Mouse (Mus musculus): ENCODE measurements at regions not wholly inside any gene's neighbourhood (a gene's known extent, or its start where the extent isn't known, plus 50 kb on each side); places are given as distances from the start of the nearest gene placed in this dataset.
A peak's percentile ranks its signal among the peaks of the same experiment; 100 is the strongest.

- H3K27me3 ChIP-seq (ENCODE audit: control insufficient read depth, insufficient read depth, low read length) = no peaks in the 10 kb centered on the region
- 82% methylated on average over 4 of the region's 4 CpGs for WGBS
- no peak overlapping the region for H3K9ac ChIP-seq (ENCODE audit: low read length)
- no peak overlapping the region; the same call in 1 of the 2 replicates for H3K27ac ChIP-seq (ENCODE audit: low read length)
- no peaks in the 10 kb centered on the region for H3K36me3 ChIP-seq (ENCODE audit: control insufficient read depth, insufficient read depth)
- peaks cover 20% of the 10 kb centered on the region for H3K4me1 ChIP-seq (ENCODE audit: control insufficient read depth, insufficient read depth, low read length)
- H3K4me3 ChIP-seq (ENCODE audit: low read length) = no peak overlapping the region
- ATAC-seq (replicated peaks; ENCODE audit: extremely low read depth, insufficient read depth, low FRiP score) = no peak
- H3K4me2 ChIP-seq (ENCODE audit: low read depth, low read length) = no peak overlapping the region
- H3K9me3 ChIP-seq (replicated peaks; ENCODE audit: control insufficient read depth, low read length) = no peaks in the 10 kb centered on the region
These were observed 166.9 kb downstream of the Zfp36l1 start for GRCm38 (mm10) chr12:79945899-79946298.

- Histone ChIP-seq H3K36me3 (ENCODE audit: control insufficient read depth, insufficient read depth) (no peaks in the 10 kb centered on the region), H3K9ac (ENCODE audit: low read length) (peak overlapping the region; percentile 20), H3K9me3 (replicated peaks; ENCODE audit: control insufficient read depth, low read length) (no peaks in the 10 kb centered on the region), H3K27ac (ENCODE audit: low read length) (peak overlapping the region; percentile 68), H3K4me1 (ENCODE audit: control insufficient read depth, insufficient read depth, low read length) (peaks cover 20% of the 10 kb centered on the region), H3K27me3 (ENCODE audit: control insufficient read depth, insufficient read depth, low read length) (no peaks in the 10 kb centered on the region), H3K4me3 (ENCODE audit: low read length) (no peak overlapping the region), H3K4me2 (ENCODE audit: low read depth, low read length) (no peak overlapping the region)
- 31% methylated on average over 6 of the region's 6 CpGs for WGBS
- ATAC-seq (replicated peaks; ENCODE audit: extremely low read depth, insufficient read depth, low FRiP score) = peak; percentile 70
These were observed 167.9 kb downstream of the Zfp36l1 start for GRCm38 (mm10) chr12:79944714-79945493.

- Histone ChIP-seq H3K4me1 (ENCODE audit: control insufficient read depth, insufficient read depth, low read length) (peaks cover 20% of the 10 kb centered on the region), H3K36me3 (ENCODE audit: control insufficient read depth, insufficient read depth) (no peaks in the 10 kb centered on the region), H3K4me3 (ENCODE audit: low read length) (no peak overlapping the region), H3K9me3 (replicated peaks; ENCODE audit: control insufficient read depth, low read length) (no peaks in the 10 kb centered on the region), H3K9ac (ENCODE audit: low read length) (no peak overlapping the region), H3K27ac (ENCODE audit: low read length) (peak overlapping the region; percentile 68), H3K4me2 (ENCODE audit: low read depth, low read length) (no peak overlapping the region), H3K27me3 (ENCODE audit: control insufficient read depth, insufficient read depth, low read length) (no peaks in the 10 kb centered on the region)
- no peak for ATAC-seq (replicated peaks; ENCODE audit: extremely low read depth, insufficient read depth, low FRiP score)
- WGBS = 77% methylated on average over 10 of the region's 10 CpGs
These were observed 168.7 kb downstream of the Zfp36l1 start for GRCm38 (mm10) chr12:79944090-79944489.

GRCm38 (mm10) chr12:79942563-79943131, 170.2 kb downstream of the Zfp36l1 start:
- H3K27ac ChIP-seq (ENCODE audit: low read length) = peak overlapping the region; percentile 45

GRCm38 (mm10) chr12:79941828-79942227, 171.0 kb downstream of the Zfp36l1 start:
- H3K4me3 ChIP-seq (ENCODE audit: low read length) = no peak overlapping the region
- H3K4me2 ChIP-seq (ENCODE audit: low read depth, low read length) = no peak overlapping the region
- no peaks in the 10 kb centered on the region for H3K36me3 ChIP-seq (ENCODE audit: control insufficient read depth, insufficient read depth)
- no peaks in the 10 kb centered on the region for H3K9me3 ChIP-seq (replicated peaks; ENCODE audit: control insufficient read depth, low read length)
- peaks cover 21% of the 10 kb centered on the region for H3K4me1 ChIP-seq (ENCODE audit: control insufficient read depth, insufficient read depth, low read length)
- no peaks in the 10 kb centered on the region for H3K27me3 ChIP-seq (ENCODE audit: control insufficient read depth, insufficient read depth, low read length)
- 49% methylated on average over 3 of the region's 3 CpGs for WGBS
- no peak for ATAC-seq (replicated peaks; ENCODE audit: extremely low read depth, insufficient read depth, low FRiP score)
- no peak overlapping the region for H3K27ac ChIP-seq (ENCODE audit: low read length)
- no peak overlapping the region for H3K9ac ChIP-seq (ENCODE audit: low read length)

More at GRCm38 (mm10) chr12:79942563-79943131, 170.2 kb downstream of the Zfp36l1 start:
- H3K4me3 ChIP-seq (ENCODE audit: low read length) = no peak overlapping the region
- no peaks in the 10 kb centered on the region for H3K27me3 ChIP-seq (ENCODE audit: control insufficient read depth, insufficient read depth, low read length)
- 0 out of 2 replicates have a peak, but pooled peaks have one; percentile 8 for ATAC-seq (replicated peaks; ENCODE audit: extremely low read depth, insufficient read depth, low FRiP score)
- peaks cover 18% of the 10 kb centered on the region for H3K4me1 ChIP-seq (ENCODE audit: control insufficient read depth, insufficient read depth, low read length)
- H3K4me2 ChIP-seq (ENCODE audit: low read depth, low read length) = no peak overlapping the region
- no peaks in the 10 kb centered on the region for H3K9me3 ChIP-seq (replicated peaks; ENCODE audit: control insufficient read depth, low read length)
- H3K36me3 ChIP-seq (ENCODE audit: control insufficient read depth, insufficient read depth) = no peaks in the 10 kb centered on the region
- 45% methylated on average over 10 of the region's 10 CpGs for WGBS
- no peak overlapping the region for H3K9ac ChIP-seq (ENCODE audit: low read length)

GRCm38 (mm10) chr12:79939436-79939835, 173.4 kb downstream of the Zfp36l1 start:
- no peak overlapping the region for H3K4me3 ChIP-seq (ENCODE audit: low read length)
- ATAC-seq (replicated peaks; ENCODE audit: extremely low read depth, insufficient read depth, low FRiP score) = no peak
- no peak overlapping the region for H3K9ac ChIP-seq (ENCODE audit: low read length)
- H3K27ac ChIP-seq (ENCODE audit: low read length) = no peak overlapping the region
- no peaks in the 10 kb centered on the region for H3K9me3 ChIP-seq (replicated peaks; ENCODE audit: control insufficient read depth, low read length)
- no peaks in the 10 kb centered on the region for H3K27me3 ChIP-seq (ENCODE audit: control insufficient read depth, insufficient read depth, low read length)
- WGBS = 89% methylated on average over 9 of the region's 9 CpGs
- H3K4me1 ChIP-seq (ENCODE audit: control insufficient read depth, insufficient read depth, low read length) = peaks cover 20% of the 10 kb centered on the region
- no peak overlapping the region for H3K4me2 ChIP-seq (ENCODE audit: low read depth, low read length)
- H3K36me3 ChIP-seq (ENCODE audit: control insufficient read depth, insufficient read depth) = no peaks in the 10 kb centered on the region

- Histone ChIP-seq H3K27me3 (ENCODE audit: control insufficient read depth, insufficient read depth, low read length) (no peaks in the 10 kb centered on the region), H3K9me3 (replicated peaks; ENCODE audit: control insufficient read depth, low read length) (no peaks in the 10 kb centered on the region), H3K27ac (ENCODE audit: low read length) (no peak overlapping the region), H3K4me1 (ENCODE audit: control insufficient read depth, insufficient read depth, low read length) (peaks cover 12% of the 10 kb centered on the region), H3K9ac (ENCODE audit: low read length) (no peak overlapping the region), H3K4me2 (ENCODE audit: low read depth, low read length) (no peak overlapping the region), H3K4me3 (ENCODE audit: low read length) (no peak overlapping the region), H3K36me3 (ENCODE audit: control insufficient read depth, insufficient read depth) (no peaks in the 10 kb centered on the region)
- 80% methylated on average over 4 of the region's 4 CpGs for WGBS
- no peak for ATAC-seq (replicated peaks; ENCODE audit: extremely low read depth, insufficient read depth, low FRiP score)
These were observed 174.9 kb downstream of the Zfp36l1 start for GRCm38 (mm10) chr12:79937876-79938275.

GRCm38 (mm10) chr12:79936698-79937097, 176.1 kb downstream of the Zfp36l1 start:
- WGBS = 56% methylated on average over 5 of the region's 5 CpGs
- no peak overlapping the region for H3K9ac ChIP-seq (ENCODE audit: low read length)
- no peaks in the 10 kb centered on the region for H3K36me3 ChIP-seq (ENCODE audit: control insufficient read depth, insufficient read depth)
- peaks cover 12% of the 10 kb centered on the region for H3K4me1 ChIP-seq (ENCODE audit: control insufficient read depth, insufficient read depth, low read length)
- H3K4me3 ChIP-seq (ENCODE audit: low read length) = no peak overlapping the region
- no peaks in the 10 kb centered on the region for H3K9me3 ChIP-seq (replicated peaks; ENCODE audit: control insufficient read depth, low read length)
- H3K4me2 ChIP-seq (ENCODE audit: low read depth, low read length) = no peak overlapping the region
- peak; percentile 80 for ATAC-seq (replicated peaks; ENCODE audit: extremely low read depth, insufficient read depth, low FRiP score)
- no peaks in the 10 kb centered on the region for H3K27me3 ChIP-seq (ENCODE audit: control insufficient read depth, insufficient read depth, low read length)
- H3K27ac ChIP-seq (ENCODE audit: low read length) = peak overlapping the region; percentile 81

GRCm38 (mm10) chr12:79934091-79934490, 178.7 kb downstream of the Zfp36l1 start:
- Histone ChIP-seq H3K9me3 (replicated peaks; ENCODE audit: control insufficient read depth, low read length) (no peaks in the 10 kb centered on the region), H3K4me2 (ENCODE audit: low read depth, low read length) (no peak overlapping the region), H3K4me3 (ENCODE audit: low read length) (no peak overlapping the region), H3K4me1 (ENCODE audit: control insufficient read depth, insufficient read depth, low read length) (peaks cover 17% of the 10 kb centered on the region), H3K9ac (ENCODE audit: low read length) (no peak overlapping the region), H3K27ac (ENCODE audit: low read length) (no peak overlapping the region), H3K36me3 (ENCODE audit: control insufficient read depth, insufficient read depth) (no peaks in the 10 kb centered on the region), H3K27me3 (ENCODE audit: control insufficient read depth, insufficient read depth, low read length) (no peaks in the 10 kb centered on the region)
- ATAC-seq (replicated peaks; ENCODE audit: extremely low read depth, insufficient read depth, low FRiP score) = no peak
- 43% methylated on average over 7 of the region's 7 CpGs for WGBS
